Mouse (Mus musculus) heart, adult 2 months (tissue): Measurements from ENCODE around the gene Slc5a12.

Experiments
- CTCF ChIP-seq: fragments of 200-600 bp; IDR thresholded peaks from 2 replicates; pipeline ENCODE4 v1.8.1; 2022; ENCODE audit warnings: antibody characterized with exemption, mild to moderate bottlenecking, moderate library complexity
- POLR2A ChIP-seq: fragments of 200-500 bp; IDR thresholded peaks from 2 replicates; pipeline ENCODE4 v1.6.1; 2011; ENCODE audit warnings: mild to moderate bottlenecking, low read depth, low read length, control low read depth; ENCODE audit not compliant: insufficient read depth

- TF ChIP-seq POLR2A (no peak), CTCF (no peak)
Observed at GRCm38 (mm10) chr2:110556098-110556497, 41.0 kb upstream of the Slc5a12 start.
